Mouse (Mus musculus) adrenal gland, adult 8-10 months (tissue): ENCODE data around the gene Thap3. TPM values are rescaled to one million over a fixed set of nuclear protein-coding genes. Genes with fewer than 3 reads are reported as not detected.

Experiments used
- DNase-seq: peaks from one replicate; pipeline ENCODE4 v3.0.0; 2022
- total RNA-seq, 4 experiments: library from RNA; stranded (reverse); gene quantifications; 2 replicates each; pipeline ENCODE4 v1.2.4; 2022

The Thap3 gene
- total RNA-seq, 4 experiments from 2014 or later = 25.7 to 46.9 (median 36.6) TPM

DNA sequence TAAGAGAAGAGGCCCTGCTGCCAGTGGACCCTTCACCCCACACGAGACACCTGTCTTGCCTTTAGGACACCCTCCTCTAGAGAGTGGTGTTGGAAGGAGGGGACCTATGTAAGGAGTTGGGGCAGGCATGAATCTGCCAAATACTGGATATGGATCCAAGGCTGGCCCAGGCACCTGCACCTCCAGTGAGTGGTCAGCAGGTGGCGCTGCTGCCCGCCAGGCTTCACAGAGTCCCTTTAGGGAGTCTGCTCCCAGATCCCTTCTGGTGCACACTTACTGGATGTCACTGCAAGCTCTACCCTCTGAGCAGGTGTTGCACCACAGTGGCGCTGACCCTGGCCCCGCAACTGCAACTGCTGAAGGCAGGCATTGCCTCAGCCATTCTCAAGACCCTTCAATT is 7.4 kb downstream of the Thap3 start:
- peak; percentile 70 for DNase-seq

DNA sequence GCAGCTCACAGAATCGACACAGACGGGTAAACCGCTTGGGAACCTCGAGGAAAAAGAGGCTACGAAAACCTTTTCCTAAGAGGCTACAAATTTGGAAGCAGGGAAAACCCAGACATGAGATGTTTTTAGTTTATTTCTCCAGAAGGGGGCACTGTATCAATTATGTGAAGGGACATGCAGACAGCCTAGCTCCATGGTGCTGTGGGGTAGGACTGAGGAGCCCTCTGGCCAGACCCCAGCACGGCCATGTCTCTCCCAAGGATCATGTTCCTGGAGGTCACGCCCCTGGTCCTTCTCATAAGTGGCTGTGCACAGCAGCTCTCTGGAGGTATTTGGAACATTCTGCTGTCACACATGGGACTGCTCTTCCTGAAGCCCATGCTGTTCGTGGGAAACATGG is 8.1 kb downstream of the Thap3 start:
- DNase-seq = no peak

DNA sequence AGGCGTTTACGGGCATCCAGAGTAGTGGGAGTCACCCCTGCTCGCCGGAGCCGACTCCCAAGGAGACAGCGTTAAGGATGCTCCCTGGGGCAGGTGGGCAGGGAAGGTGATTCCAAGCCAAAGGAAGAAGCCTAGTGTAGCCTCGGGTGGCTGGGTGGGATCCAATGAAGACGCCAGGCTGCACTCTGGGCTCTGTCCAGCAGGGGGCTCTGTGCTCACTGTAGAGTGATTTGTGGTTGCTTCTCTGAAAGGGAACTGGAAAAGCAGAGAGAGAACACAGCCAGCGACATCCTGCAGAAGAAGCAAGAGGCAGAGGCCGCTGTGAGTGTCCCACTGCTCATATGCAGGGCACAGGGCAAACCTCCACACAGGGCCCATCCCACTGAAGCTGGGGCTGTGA is 11.0 kb downstream of the Thap3 start:
- peak; percentile 58 for DNase-seq

DNA sequence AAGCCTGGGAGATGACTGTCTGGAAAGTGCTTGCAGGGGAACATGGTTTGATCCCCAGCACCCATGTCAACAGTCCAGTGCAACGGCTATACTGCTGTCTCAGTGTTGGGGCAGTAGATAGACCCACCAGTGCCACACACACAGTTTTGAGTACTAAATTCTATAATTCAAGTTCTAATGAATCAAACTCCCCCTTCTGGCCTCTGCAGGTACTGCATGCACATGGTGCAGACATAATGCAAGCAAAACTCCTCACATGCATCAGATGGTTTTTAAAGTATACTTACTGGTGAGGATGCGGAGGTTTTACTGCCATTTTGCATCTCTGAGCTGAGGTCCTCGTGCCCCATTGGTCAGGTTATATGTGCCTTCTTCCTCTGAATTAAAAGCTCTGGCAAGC is 13.4 kb downstream of the Thap3 start:
- DNase-seq = no peak

DNA sequence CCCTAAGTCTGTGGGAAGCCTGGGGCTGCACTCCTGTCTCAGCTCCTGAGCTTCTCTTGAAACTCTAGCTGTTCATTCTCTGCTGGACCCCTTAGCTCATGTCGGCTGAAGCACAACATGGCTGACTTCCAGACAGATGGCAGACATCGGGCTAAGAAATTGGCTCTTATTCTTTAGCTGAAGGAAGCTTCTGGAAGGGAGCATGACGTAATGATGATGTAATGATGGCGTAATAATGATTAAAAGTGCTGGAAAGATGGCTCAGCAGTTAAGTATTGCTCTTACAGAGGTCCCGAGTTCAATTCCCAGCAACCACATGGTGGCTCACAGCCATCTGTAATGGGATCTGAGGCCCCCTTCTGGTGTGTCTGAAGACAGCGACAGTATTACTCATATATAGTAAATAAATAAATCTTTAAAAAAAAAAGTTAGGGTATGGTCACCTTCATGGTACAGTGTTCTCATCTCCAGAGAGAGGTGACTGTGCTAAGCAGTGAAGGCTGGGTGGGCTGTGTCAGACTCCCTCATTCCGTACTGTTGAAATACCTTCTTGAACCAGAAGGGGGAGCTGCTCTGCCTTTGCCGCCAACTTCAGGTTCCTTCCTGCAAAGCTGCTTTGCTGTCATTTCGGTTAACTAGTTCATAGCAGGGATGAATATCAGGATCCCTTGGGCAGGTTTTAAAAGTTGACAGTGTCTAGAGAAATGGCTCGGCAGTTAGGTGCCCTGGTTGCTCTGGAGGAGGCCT is 16.4 kb downstream of the Thap3 start:
- DNase-seq = no peak

DNA sequence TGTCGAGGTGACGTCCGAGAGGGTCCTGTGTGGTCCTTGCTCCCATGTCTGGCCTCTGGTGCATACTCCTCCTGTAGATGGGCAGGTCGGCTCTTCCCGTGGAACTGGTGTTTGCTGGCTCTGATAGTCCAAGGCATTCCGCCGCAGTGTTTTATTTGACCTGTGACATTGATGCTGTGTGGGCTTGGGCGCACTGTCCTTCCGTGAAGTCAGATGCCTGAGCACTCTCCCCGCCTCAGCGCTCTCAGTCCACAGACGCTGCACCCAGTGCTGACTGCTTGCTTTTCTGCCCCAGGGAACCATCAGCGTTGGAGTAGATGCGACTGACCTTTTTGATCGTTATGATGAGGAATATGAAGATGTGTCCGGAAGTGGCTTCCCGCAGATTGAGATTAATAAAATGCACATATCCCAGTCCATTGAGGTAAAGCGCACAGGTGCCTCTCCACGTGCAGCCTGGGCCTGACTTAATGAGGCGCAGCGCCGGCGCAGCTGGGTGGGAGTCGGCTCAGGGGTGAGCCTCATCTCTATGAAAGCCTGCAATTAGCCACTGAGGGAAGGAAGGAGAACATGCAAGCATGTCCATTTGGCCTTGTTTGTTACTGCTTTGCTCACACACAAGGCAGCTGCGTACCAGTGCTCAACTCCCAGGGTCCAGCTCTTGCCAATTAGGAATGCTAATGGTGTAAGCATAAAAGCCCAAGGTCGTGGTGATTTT is 20.4 kb downstream of the Thap3 start:
- no peak for DNase-seq

DNA sequence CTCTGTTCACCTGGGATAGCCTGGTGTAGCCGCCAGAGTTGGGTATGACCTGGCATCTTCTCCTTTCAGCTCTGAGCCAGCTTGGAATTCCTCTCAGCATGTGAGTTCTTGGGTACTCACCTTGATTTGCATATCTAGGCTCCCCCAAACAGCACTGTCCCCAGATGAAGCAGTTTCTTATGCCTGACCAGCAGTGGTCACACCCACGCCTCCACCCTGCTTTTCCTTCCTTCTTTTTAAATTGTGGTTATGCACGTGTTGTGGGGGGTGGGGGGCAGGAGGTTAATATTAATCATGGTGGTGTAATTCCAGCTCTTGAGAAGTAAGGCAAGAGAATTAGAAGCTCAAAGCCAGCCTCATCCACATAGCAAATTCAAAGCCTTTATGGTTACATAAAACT is 26.0 kb downstream of the Thap3 start:
- DNase-seq = no peak

DNA sequence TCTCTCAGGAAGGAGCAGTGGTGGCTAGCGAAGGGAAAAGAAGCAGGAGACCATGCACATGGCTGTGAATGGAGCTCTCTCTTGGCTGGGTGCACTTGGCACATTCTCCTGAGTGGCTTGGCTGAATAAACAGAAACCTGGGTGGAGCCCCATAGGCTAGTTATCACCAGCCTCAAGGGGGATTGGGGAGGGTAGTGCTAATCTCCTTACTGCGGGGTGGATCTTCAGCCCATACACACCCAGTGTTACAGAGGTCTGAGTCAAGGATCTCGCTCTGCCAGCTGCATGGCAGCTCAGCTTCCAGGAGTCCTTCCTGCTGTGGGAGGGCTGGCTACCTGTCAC is 28.3 kb downstream of the Thap3 start:
- DNase-seq = no peak

DNA sequence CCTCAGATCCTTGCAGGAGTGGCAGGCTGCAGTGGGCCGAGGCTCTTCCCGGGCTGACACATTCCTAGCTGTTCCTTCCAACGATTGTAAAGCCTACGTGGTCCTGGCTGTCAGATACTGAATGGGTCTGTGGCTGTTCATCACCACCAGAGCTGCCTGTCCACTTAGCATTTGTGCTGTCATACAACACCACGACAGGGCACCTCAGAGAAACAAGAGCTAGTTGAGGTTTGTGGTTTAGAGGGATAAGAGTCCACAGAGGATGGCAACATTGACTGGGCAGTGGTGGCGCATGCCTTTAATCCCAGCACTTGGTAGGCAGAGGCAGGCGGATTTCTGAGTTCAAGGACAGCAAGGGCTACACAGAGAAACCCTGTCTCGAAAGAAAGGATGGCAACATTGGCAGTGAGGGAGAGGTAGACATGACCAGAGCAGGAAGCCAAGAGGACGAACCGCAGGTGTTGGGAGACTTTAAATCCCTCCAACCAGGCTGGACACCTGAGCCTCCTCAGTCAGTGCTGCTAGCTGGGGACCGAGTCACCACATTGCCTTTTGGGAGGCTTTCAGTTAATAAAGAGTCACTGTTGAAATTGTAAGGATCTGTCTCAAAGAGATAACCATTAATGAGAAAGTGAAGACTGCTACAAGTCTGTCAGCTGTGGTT is 28.8 kb downstream of the Thap3 start:
- no peak for DNase-seq

DNA sequence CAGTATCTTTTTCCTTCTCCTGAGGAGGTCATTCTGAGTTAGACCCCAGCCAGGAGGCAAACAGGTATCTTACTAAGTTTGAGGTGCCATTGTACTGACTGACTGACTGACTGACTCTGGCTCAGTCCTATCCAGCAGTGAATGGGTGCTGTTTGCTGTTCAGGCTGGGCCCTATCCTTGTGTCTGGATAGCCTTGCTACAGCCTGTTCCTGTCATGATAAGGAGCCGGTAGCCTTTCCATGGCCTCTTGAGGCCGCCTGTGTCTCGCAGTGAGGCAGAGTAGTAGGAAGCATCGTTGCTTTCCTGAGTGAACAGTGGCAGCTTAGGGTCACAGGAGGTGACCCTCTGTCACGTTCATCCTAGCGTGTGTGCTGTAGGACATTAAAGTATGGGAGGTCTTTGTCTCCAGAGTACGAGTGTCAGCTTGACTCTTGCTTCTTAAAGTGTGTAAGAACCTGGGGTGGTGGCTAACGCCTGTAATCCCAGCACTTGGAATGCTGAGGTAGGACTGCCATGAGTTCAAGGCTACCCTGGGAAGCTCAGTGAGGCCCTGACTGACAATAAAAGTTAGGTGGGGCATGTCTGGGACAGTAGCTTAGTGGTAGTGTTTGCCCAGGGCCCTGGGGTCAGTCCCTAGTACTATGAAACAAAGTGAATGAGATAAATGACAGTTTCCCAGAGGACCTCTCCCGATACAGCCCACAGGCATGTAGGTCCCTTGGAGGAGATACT is 31.0 kb downstream of the Thap3 start:
- DNase-seq = no peak

DNA sequence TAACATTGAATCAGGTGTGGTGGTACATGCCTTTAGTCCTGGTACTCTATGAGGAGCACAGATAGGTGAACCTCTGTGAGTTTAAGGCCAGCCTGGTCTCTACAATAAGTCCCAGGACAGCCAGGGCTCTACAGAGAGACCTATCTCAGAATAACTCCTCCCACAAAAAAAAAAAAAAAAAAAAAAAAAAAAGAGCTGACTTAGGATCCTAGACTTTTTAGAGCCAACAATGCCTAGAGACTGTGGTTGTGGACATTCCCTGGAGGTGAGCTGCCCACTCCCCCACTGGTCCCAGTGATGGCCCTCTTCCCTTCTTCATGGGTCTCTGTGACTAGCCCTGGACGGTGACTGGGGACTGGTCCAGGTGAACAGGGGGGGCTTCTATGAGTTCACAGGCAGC is 33.0 kb downstream of the Thap3 start:
- DNase-seq = no peak

DNA sequence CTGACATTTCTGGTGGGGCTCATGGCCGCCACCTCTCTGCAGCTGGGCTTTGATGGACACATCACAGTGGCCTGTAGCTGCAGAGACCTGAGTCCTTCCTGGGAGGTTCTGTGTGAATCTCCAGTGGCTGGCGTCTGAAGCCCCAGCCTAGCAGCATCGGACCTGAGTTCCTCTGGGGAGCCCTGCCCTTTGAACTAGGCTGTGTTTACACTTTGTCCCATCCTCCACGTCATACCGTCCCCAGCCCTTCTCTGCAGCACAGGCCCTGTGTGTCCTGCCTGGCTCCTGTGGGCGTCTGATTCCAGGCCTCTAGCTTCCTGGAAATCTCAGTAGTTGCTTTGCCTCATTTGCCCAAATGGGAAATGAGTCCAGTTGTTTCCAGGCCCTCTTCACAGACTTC is 35.6 kb downstream of the Thap3 start:
- no peak for DNase-seq

DNA sequence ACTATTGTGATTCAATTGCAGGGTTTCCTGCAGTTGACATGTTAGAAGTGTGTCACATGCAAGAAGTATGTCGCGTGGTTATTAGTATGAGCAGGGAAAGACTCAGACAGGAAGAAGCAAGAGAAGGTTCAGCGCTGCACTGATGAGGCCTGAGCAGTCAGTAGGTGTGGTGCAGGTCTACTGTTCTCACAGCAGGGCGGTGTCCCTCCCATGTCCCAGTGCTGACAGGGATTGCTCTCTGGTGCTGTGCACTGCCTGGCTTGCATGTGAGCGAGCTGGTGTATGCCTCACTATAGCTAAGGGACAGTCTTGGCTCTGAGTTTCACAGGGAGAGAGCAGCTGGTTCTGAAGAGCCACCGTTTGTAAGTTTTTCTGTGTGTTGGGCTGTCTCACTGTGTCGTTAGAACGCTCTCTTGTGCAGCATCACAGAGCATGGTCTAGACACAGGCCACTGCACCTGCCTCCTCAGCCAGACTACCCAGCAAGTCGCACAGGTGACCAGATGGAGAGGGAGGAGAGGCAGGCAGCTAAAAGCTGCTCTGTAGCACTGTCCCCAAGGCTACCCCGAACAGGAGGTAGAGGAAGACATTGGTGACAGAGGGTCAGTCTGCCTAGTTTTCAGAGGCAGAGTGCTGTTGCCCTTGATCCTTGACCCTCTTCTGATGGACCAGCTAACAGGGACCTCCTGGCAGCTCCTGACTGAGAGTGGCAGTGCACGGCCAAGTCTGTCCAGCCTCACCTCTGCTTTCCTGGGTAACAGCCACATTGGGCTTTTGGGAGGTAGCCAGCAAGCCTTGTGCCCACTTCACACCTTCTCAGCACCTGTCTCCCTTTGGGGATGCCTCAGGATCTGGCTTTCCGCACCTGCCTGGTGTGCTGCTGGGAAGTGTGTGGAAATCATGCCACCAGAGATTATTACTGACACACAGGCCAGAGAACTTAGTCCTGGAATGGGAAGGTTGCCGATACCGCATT is 40.0 kb downstream of the Thap3 start:
- no peak for DNase-seq

DNA sequence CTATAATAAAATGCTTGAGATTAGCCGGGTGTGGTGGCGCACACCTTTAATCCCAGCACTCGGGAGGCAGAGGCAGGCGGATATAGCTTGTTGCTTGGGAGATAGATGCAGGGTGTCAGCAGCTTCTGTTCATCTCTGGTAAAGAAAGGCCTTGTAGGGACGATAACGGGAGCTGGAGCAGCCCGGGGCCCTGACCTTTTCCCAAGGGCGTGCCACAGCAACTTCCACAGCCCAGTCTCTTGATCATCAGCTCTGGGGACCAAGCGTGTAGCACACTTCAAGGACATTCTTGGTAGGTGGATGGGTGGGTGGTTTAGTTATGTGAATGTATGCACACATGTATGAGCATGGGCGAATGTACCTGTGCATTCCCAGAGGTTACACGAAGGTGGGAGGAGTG is 42.6 kb downstream of the Thap3 start:
- DNase-seq = peak; percentile 42

DNA sequence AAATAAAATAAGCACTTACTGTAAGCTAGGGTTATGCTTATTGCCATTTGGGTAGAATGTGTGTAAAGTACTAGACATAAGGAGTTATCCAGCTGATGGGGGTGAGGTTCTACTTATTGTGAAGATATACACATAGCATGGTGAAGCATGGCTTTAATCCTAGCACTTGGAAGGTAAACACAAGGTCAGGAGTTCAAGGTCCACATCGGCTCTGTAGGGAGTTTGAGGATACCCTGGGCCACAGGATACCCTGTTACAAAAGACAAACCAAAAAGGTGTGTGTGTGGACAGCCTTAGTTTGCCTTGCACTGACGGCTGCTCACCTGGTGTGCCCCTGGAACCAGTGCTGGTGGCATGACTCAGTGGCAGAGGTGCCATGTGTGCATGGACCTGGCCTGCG is 50.7 kb downstream of the Thap3 start:
- DNase-seq = no peak

DNA sequence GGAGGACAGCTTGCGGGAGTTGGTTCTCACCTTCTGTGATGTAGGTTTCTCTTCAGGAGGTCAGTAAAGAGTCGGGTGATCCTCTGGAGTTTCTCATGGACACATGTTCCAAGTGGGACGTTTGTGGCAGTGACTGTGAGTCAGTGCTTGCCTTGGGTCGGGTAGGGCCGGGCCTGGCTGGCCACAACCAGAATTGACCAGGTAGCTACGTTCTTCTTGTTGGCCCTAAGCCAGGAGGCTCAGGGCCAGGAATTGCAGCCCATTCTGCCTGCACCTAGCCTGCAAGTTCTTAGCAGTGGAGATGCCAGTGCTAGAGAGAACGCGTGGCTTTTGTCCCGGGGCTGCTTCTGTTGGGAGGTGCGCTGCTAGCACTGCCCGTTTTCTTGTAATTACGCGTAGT is 51.4 kb downstream of the Thap3 start:
- DNase-seq = no peak

DNA sequence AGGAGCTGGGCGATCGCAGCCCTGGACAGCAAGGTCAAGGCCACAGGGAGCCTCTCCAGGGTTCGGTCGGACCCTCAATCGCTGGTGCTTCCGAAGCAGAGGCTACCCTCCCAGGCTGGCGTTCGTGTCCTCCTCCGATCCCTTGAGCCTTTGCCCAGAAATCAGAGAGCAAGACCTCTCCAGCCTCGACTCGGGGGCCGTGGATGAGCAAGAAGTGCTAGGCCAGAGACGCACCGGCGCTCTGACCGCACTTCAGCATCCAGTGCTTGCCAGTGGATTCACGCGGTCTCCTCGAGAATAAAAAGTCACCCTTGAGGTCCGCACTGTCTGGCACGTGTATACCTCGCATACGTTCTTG is 54.6 kb downstream of the Thap3 start:
- DNase-seq = peak; percentile 22

DNA sequence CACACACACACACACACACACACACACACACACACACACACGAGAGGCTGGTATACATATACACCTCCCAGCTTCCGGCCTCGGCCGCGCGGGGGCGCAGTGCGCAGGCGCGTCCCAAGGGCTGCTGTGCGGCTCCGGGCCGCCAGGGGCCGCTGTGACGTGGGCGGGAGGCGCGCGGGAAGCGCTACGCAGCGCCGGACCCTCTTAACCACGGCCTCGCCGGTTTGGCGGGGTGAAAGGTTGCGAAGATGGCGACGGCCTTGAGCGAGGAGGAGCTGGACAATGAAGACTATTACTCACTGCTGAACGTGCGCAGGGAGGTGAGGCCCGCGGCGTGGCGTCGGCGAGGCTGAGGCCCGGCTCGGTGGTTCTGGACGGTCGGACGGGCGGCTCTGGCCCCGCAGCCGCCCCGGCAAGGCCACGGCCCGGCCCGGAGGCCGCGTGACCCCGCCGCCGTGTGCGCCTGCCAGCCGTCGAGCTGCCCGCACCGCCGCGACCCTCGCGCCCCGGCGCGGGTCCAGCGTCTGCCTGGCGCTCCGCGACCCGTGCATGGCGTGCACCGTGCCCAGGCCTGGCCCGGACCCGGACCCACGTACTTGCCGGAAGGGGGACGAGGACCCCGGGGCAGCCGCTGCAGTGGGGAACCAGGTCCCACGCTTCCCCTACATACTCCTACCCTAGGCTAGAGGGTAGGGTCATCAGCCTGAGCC is 55.1 kb downstream of the Thap3 start, which contains the start of gene Dnajc11:
Dnajc11 (plus strand) TSS at position 187 of the 710 bp plus-strand sequence.
- DNase-seq = peak; percentile 89
